In genomic region chr5:136917613-136918242, GRCm38 (mm10) we compare ENCODE assay signal across 19 mouse cellular contexts. TPM values are rescaled to one million over a fixed set of nuclear protein-coding genes. Genes with fewer than 3 reads are reported as not detected.
"Had no signal": no experiment of that assay in that cellular context is flagged by ENCODE, and none has a peak within 500 bp of the region (broad histone marks: within the 10 kb centered on the region; RNA-seq: fewer than 3 reads in every experiment).

No protein-coding gene starts in this region.

- H3K27ac ChIP-seq: neural tube, embryonic 12.5 days; neural tube, embryonic 13.5 days; neural tube, embryonic 15.5 days; stomach, embryonic 15.5 days; stomach, postnatal 0 days had no signal

- H3K27me3 ChIP-seq: neural tube, embryonic 12.5 days; neural tube, embryonic 13.5 days; neural tube, embryonic 15.5 days; stomach, embryonic 15.5 days had no signal

- H3K9ac ChIP-seq: neural tube, embryonic 12.5 days; neural tube, embryonic 13.5 days; neural tube, embryonic 15.5 days; stomach, embryonic 15.5 days had no signal

- H3K9me3 ChIP-seq: neural tube, embryonic 12.5 days; neural tube, embryonic 13.5 days; neural tube, embryonic 15.5 days; stomach, embryonic 15.5 days had no signal

- DNase-seq: retina, postnatal 1 day; right cerebral cortex, adult 18-20 months; right cerebral cortex, postnatal 14 days; right cerebral cortex, postnatal 25 days; right cerebral cortex, postnatal 4 days; spleen, adult 18-20 months; thymus, adult 18-20 months; thymus, adult 2 months; thymus, postnatal 14 days; thymus, postnatal 25 days; thymus, postnatal 36 days; thymus, postnatal 4 days had no signal

RNA-seq across cellular contexts. Expression of gene Col26a1, which starts 34.7 kb away (rescaled TPM):
- total RNA-seq: neutrophil, adult 5-6 weeks had no signal

RNA-seq across cellular contexts. Expression of gene Cldn15, which starts 48.7 kb away (rescaled TPM):
- polyA plus RNA-seq: neural tube, embryonic 11.5 days had no signal
